Mouse (Mus musculus) heart, adult 2 months (tissue): ENCODE measurements around the gene Cdca5.

Source experiments
- CTCF ChIP-seq: fragments of 200-600 bp; IDR thresholded peaks from 2 replicates; pipeline ENCODE4 v1.8.1; 2022; ENCODE audit warnings: antibody characterized with exemption, mild to moderate bottlenecking, moderate library complexity
- EP300 ChIP-seq: fragments of 200-500 bp; IDR thresholded peaks from 2 replicates; pipeline ENCODE4 v1.6.1; 2011; ENCODE audit warnings: low read depth, low read length, control low read depth; ENCODE audit not compliant: insufficient read depth
- POLR2A ChIP-seq: fragments of 200-500 bp; IDR thresholded peaks from 2 replicates; pipeline ENCODE4 v1.6.1; 2011; ENCODE audit warnings: mild to moderate bottlenecking, low read depth, low read length, control low read depth; ENCODE audit not compliant: insufficient read depth

GRCm38 (mm10) chr19:6069851-6070250 lies 14.9 kb upstream of the Cdca5 start:
- TF ChIP-seq EP300 (no peak), CTCF (no peak), POLR2A (no peak)
